Comparison of ENCODE assay signal across 12 mouse cellular contexts in genomic region chr2:10262722-10263121, GRCm38 (mm10).
DNase-seq lines count a peak whose midpoint lies in the region; ATAC-seq and TF ChIP-seq lines count a peak whose summit lies in the region.
"Had no signal": no experiment of that assay in that cellular context is flagged by ENCODE, and none has a peak within 500 bp of the region (broad histone marks: within the 10 kb centered on the region; RNA-seq: fewer than 3 reads in every experiment).

No protein-coding gene starts in this region.

- H3K4me2 ChIP-seq in liver, postnatal 0 days (ENCODE audit: low read depth, low read length), result no peak overlapping the region
- no peak overlapping the region for H3K4me2 ChIP-seq in liver, embryonic 12.5 days
- H3K4me2 ChIP-seq: limb, embryonic 12.5 days had no signal

- no peak for TF ChIP-seq CTCF in liver, postnatal 0 days (IDR thresholded peaks at IDR 0.05; ENCODE audit: low read depth)

- H3K27ac ChIP-seq in liver, postnatal 0 days (ENCODE audit: low read depth), result no peak overlapping the region
- no peak overlapping the region for H3K27ac ChIP-seq in liver, embryonic 12.5 days
- H3K27ac ChIP-seq: heart, adult 2 months; limb, embryonic 12.5 days had no signal

- H3K4me3 ChIP-seq in liver, postnatal 0 days (ENCODE audit: low read depth, low read length), result no peak overlapping the region
- H3K4me3 ChIP-seq in liver, embryonic 12.5 days, result no peak overlapping the region
- H3K4me3 ChIP-seq: heart, adult 2 months; limb, embryonic 12.5 days had no signal

- TF ChIP-seq EP300 in liver, postnatal 0 days (IDR thresholded peaks at IDR 0.05; ENCODE audit: low read depth), result no peak

- no peak overlapping the region for H3K9ac ChIP-seq in liver, postnatal 0 days (replicated peaks)
- no peak overlapping the region for H3K9ac ChIP-seq in liver, embryonic 12.5 days
- H3K9ac ChIP-seq: limb, embryonic 12.5 days had no signal

- ATAC-seq in liver, postnatal 0 days, result 0 out of 2 replicates have a peak, but pooled peaks have one; percentile 12
- ATAC-seq in liver, embryonic 12.5 days, result no peak
- no peak for ATAC-seq in CD4-positive, CD25-positive, alpha-beta regulatory T cell, adult 4 months
- ATAC-seq: Patski had no signal

- WGBS in liver, postnatal 0 days (ENCODE audit: insufficient replicate concordance), result 28% methylated on average over 5 of the region's 5 CpGs
- WGBS in liver, embryonic 12.5 days (ENCODE audit: insufficient replicate concordance), result 20% methylated on average over 5 of the region's 5 CpGs

- no peaks in the 10 kb centered on the region for H3K27me3 ChIP-seq in liver, postnatal 0 days (ENCODE audit: insufficient read depth, low read length)
- H3K27me3 ChIP-seq in liver, embryonic 12.5 days (replicated peaks), result no peaks in the 10 kb centered on the region
- H3K27me3 ChIP-seq: limb, embryonic 12.5 days; Patski had no signal

- no peaks in the 10 kb centered on the region for H3K9me3 ChIP-seq in liver, postnatal 0 days (ENCODE audit: low read length)
- no peaks in the 10 kb centered on the region for H3K9me3 ChIP-seq in liver, embryonic 12.5 days (replicated peaks)
- H3K9me3 ChIP-seq: limb, embryonic 12.5 days had no signal

- peak; percentile 24 for DNase-seq in adrenal gland, postnatal 14 days
- DNase-seq in adrenal gland, adult 8-10 months, result no peak
- DNase-seq in liver, postnatal 0 days, result no peak
- DNase-seq in embryo, embryonic 10 days (ENCODE audit: low spot score), result peak; percentile 65
- peak; percentile 25 for DNase-seq in kidney, postnatal 14 days
- no peak for DNase-seq in layer of hippocampus, postnatal 14 days (ENCODE audit: low spot score in 2 of 2)
- DNase-seq: heart, adult 2 months; lung, postnatal 14 days had no signal

- H3K36me3 ChIP-seq in liver, postnatal 0 days (replicated peaks; ENCODE audit: insufficient read depth, low read length), result no peaks in the 10 kb centered on the region
- no peaks in the 10 kb centered on the region for H3K36me3 ChIP-seq in liver, embryonic 12.5 days
- H3K36me3 ChIP-seq: limb, embryonic 12.5 days had no signal

- H3K4me1 ChIP-seq in liver, postnatal 0 days (ENCODE audit: insufficient read depth), result no peaks in the 10 kb centered on the region
- peaks cover 4% of the 10 kb centered on the region; the same call in 1 of the 2 replicates for H3K4me1 ChIP-seq in liver, embryonic 12.5 days

Comparison
In these comparisons a context has a peak if more than half of its experiments do, and no peak if none do; other contexts are left out.
1. DNase-seq: peak in adrenal gland, postnatal 14 days (single experiment), embryo, embryonic 10 days (single experiment) and kidney, postnatal 14 days (single experiment); none in adrenal gland, adult 8-10 months (single experiment), liver, postnatal 0 days (single experiment) and layer of hippocampus, postnatal 14 days (0 of 2).